Mouse (Mus musculus) hindbrain, embryonic 11.5 days (tissue): ENCODE measurements around the gene Gm10197. TPM values are rescaled to one million over a fixed set of nuclear protein-coding genes. Genes with fewer than 3 reads are reported as not detected.

Source experiments
- ATAC-seq: fragments of 200-750 bp; cut with Nextera tagmentation; 2 replicates; pipeline ENCODE4 v1.8.0; 2017; ENCODE audit warnings: mild to moderate bottlenecking, moderate TSS enrichment, moderate library complexity; ENCODE audit not compliant: low FRiP score
- DNase-seq: peaks from one replicate; pipeline ENCODE4 v3.0.0-alpha.2; 2015; ENCODE audit warnings: low spot score
- H3K27ac ChIP-seq: fragments of 300-500 bp; sonication (generic); 2 replicates; pipeline ENCODE4 v1.5.1; 2014; ENCODE audit warnings: mild to moderate bottlenecking, low read depth, low read length
- H3K27me3 ChIP-seq: fragments of 300-500 bp; sonication (generic); 2 replicates; pipeline ENCODE4 v1.6.1; 2014; ENCODE audit warnings: mild to moderate bottlenecking, low read length, moderate library complexity, mixed read lengths; ENCODE audit not compliant: control insufficient read depth, insufficient read depth
- H3K36me3 ChIP-seq: fragments of 300-500 bp; sonication (generic); 2 replicates; pipeline ENCODE4 v1.6.1; 2014; ENCODE audit warnings: mild to moderate bottlenecking, low read length, moderate library complexity, mixed read lengths; ENCODE audit not compliant: control insufficient read depth, insufficient read depth
- H3K4me1 ChIP-seq: fragments of 300-500 bp; sonication (generic); replicated peaks from 2 replicates; pipeline ENCODE4 v1.6.1; 2014; ENCODE audit warnings: low read length, mixed read lengths; ENCODE audit not compliant: control insufficient read depth, insufficient read depth
- H3K4me2 ChIP-seq: fragments of 300-500 bp; sonication (generic); replicated peaks from 2 replicates; pipeline ENCODE4 v1.6.1; 2014; ENCODE audit warnings: mild to moderate bottlenecking, low read depth, low read length
- H3K4me3 ChIP-seq: fragments of 300-500 bp; sonication (generic); 2 replicates; pipeline ENCODE4 v1.5.1; 2014; ENCODE audit warnings: low read depth, low read length
- H3K9ac ChIP-seq: fragments of 300-500 bp; sonication (generic); 2 replicates; pipeline ENCODE4 v1.6.1; 2014; ENCODE audit warnings: low read depth, low read length
- H3K9me3 ChIP-seq: fragments of 300-500 bp; sonication (generic); 2 replicates; pipeline ENCODE4 v1.6.1; 2016; ENCODE audit warnings: low read length; ENCODE audit not compliant: control insufficient read depth
- WGBS: fragments of 180-500 bp; shearing (Covaris S2); extraction: QIAGEN DNeasy Blood & Tissue Kit; methylation state at CpG from one replicate; pipeline ENCODE4 v1.1.7; 2014; 5-methylcytosine and 5-hydroxymethylcytosine counted together
- polyA plus RNA-seq: library from polyadenylated mRNA; unstranded; fragments of >200 nt; fragmentation: Nextera tagmentation; extraction: Ambion mirVana; gene quantifications from 2 replicates; pipeline ENCODE4 v1.2.1, GENCODE M21; 2014

Gm10197 gene
- polyA plus RNA-seq, 1 experiment from 2014 or later: not detected

DNA sequence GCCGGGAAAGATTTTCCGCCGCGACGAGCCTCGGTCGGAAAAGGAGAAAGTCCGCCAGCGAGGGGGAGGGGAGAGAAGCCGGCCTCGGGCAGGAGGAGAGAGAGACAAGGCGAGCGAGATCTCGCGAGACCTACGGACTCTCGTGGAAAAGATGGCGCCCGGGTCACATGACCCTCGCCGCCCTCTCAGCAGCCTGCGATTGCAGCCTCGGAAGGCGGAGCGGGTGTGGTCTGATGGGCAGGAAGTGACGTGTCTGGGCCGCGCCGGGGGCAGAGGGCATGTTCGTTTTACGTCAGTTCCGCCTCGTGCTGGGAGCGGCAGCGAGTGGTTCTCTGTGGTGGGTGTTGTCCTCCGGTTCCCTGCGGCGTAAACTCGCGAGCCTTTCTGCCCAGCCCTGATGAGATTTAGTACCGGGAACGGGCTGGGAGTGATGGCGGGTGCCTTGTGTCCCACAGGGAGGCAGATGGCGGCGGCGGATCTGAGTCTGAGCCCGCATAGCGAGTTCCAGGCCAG lies 19.0 kb upstream of the Gm10197 start, which contains the start of gene Smndc1:
Gene Smndc1, minus strand, starts transcription at position 84 of the 513 bp plus-strand sequence.
- Histone ChIP-seq H3K4me2 (peak within 1 kb of the TSS; percentile 71), H3K9me3 (no peaks in the 10 kb centered on the region), H3K4me3 (peak within 1 kb of the TSS; percentile 95), H3K36me3 (0 out of 2 replicates have a peak, but pooled peaks cover 2% of the 10 kb centered on the region), H3K9ac (peak within 1 kb of the TSS; percentile 98), H3K4me1 (peaks cover 4% of the 10 kb centered on the region; the same call in 1 of the 2 replicates), H3K27me3 (no peaks in the 10 kb centered on the region), H3K27ac (peak within 1 kb of the TSS; percentile 96)
- WGBS: under 1% methylated on average over 48 of the region's 48 CpGs
- peak; percentile 99 for DNase-seq
- peak; percentile 98 for ATAC-seq

DNA sequence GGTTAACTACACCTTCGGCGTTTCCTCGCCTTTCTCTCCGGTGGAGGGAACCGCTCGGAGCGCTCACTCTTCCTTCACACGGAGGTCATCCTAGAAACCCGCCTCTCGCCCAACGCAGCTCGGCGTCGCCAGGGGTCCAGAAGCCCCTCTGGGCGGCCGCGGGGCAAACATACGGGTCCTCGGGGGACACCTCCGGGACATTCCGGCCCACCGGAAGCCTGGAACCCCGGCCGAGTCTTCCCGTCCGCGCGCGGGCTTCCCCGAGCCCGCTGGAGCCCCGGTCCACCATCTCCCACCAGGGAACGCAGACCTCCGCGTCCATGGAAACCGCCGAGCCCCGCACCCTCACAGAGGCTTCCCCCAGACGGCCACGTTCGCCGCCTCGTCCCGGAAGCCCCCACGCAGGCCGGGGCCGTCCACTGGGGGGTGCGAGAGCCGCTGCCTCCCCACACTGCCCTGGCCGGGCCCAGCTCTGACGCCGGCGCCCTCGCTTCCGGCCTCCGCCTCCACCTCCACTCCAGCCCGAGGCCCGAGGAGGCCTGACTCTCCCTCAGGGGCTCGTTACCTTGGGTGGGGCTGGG lies 18.4 kb upstream of the Gm10197 start:
- 0 out of 2 replicates have a peak, but pooled peaks cover 2% of the 10 kb centered on the region for H3K36me3 ChIP-seq
- no peaks in the 10 kb centered on the region for H3K9me3 ChIP-seq
- DNase-seq: no peak
- ATAC-seq: peak; percentile 94
- peak overlapping the region; percentile 95 for H3K4me3 ChIP-seq
- peak overlapping the region; percentile 57 for H3K4me2 ChIP-seq
- H3K4me1 ChIP-seq: peaks cover 4% of the 10 kb centered on the region; the same call in 1 of the 2 replicates
- peak overlapping the region; percentile 96 for H3K27ac ChIP-seq
- H3K27me3 ChIP-seq: no peaks in the 10 kb centered on the region
- WGBS: under 1% methylated on average over 55 of the region's 59 CpGs
- H3K9ac ChIP-seq: peak overlapping the region; percentile 98

DNA sequence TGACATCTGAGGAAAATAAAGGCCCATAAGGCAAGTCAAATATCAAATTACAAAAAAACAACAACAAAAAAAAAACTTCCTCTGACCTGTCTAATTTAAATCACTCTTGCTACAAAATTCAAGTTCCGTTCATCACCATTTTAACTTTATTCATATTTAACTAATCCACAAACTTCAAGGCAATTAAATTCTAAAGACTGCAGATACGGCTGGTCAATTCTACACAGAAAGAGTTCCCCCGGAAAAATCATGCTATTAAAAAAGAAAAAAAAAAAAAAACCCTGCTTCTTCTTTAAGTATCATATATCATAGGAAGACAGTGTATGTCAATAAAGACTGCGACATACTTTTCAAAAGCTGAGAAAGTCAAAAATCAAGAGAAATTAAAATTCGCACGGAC lies 17.9 kb upstream of the Gm10197 start:
- 30% methylated on average over 6 of the region's 6 CpGs for WGBS
- Histone ChIP-seq H3K4me2 (peak overlapping the region; percentile 57), H3K36me3 (0 out of 2 replicates have a peak, but pooled peaks cover 2% of the 10 kb centered on the region), H3K27me3 (no peaks in the 10 kb centered on the region), H3K4me3 (peak overlapping the region; percentile 95), H3K9ac (peak overlapping the region; percentile 98), H3K4me1 (peaks cover 4% of the 10 kb centered on the region; the same call in 1 of the 2 replicates), H3K27ac (peak overlapping the region; percentile 96; the same call in 1 of the 2 replicates), H3K9me3 (no peaks in the 10 kb centered on the region)
- DNase-seq (no peak), ATAC-seq (no peak)

DNA sequence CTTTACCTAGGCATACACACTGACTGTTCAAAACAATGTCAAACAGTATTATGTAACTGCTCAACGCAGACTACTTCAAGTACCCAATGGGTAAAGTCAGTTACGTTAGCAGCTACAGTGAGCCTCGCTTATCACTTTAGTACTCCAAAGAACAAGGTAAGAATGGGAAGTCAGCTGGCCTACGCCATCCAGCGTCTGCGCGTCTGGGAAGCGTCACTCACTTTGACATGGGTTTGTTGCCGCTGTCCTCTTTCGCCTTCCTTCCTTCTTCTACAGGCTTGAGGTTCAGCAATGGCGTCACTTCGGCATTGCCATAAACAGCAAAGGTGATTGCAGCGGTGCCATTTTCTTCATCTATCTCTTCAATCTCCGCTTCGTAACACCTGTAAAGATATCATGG lies 11.8 kb upstream of the Gm10197 start:
- no peak for ATAC-seq
- H3K27me3 ChIP-seq: no peaks in the 10 kb centered on the region
- H3K9me3 ChIP-seq: no peaks in the 10 kb centered on the region
- no peak overlapping the region for H3K27ac ChIP-seq
- 97% methylated on average over 15 of the region's 15 CpGs for WGBS
- no peak overlapping the region for H3K4me2 ChIP-seq
- H3K4me3 ChIP-seq: no peak overlapping the region
- no peaks in the 10 kb centered on the region for H3K4me1 ChIP-seq
- 0 out of 2 replicates have a peak, but pooled peaks cover 13% of the 10 kb centered on the region for H3K36me3 ChIP-seq
- DNase-seq: no peak
- no peak overlapping the region for H3K9ac ChIP-seq

DNA sequence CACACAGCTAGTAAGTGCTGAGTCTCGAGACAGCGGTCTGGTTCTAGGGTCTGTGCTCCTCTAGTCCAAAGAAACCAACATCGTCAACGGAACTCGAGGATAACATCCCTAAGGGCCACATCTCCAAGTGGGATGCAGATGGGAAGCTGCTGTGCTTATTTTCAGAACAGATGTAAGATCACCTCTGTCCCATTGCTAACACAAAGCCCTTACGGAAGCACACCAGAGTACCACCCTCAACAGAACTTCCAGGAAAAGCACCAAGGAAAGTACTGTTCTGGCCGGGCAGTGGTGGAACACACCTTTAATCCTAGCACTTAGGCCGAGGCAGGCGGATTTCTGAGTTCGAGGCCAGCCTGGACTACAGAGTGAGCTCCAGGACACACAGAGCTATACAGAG lies 6.9 kb upstream of the Gm10197 start:
- ATAC-seq (no peak), DNase-seq (no peak)
- Histone ChIP-seq H3K4me2 (no peak overlapping the region), H3K27me3 (no peaks in the 10 kb centered on the region), H3K27ac (no peak overlapping the region), H3K4me3 (no peak overlapping the region), H3K36me3 (0 out of 2 replicates have a peak, but pooled peaks cover 8% of the 10 kb centered on the region), H3K9ac (no peak overlapping the region), H3K4me1 (no peaks in the 10 kb centered on the region), H3K9me3 (no peaks in the 10 kb centered on the region)
- 93% methylated on average over 10 of the region's 10 CpGs for WGBS

DNA sequence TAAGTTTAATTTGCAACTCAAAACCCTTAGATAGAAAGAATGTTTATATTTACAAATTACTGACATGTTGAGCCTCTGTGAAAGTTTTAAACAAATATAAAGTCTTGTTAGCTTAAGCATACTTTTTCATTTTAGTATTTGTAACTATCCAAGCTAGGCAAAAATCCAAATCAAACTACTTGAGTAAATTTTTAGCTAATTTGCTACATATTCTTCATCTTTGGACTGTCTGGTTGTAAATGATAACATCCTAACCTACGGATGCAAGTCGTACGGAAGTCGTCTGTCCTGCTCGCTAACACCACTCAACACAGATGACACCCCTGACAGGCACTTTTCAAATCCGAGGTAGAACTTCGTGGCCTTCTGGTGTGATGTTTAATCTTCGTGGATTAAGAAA lies 6.1 kb upstream of the Gm10197 start:
- ATAC-seq (no peak), DNase-seq (no peak)
- Histone ChIP-seq H3K9ac (no peak overlapping the region), H3K4me3 (no peak overlapping the region), H3K27me3 (no peaks in the 10 kb centered on the region), H3K4me2 (no peak overlapping the region), H3K4me1 (no peaks in the 10 kb centered on the region), H3K36me3 (0 out of 2 replicates have a peak, but pooled peaks cover 4% of the 10 kb centered on the region), H3K27ac (no peak overlapping the region), H3K9me3 (no peaks in the 10 kb centered on the region)
- 91% methylated on average over 8 of the region's 8 CpGs for WGBS

DNA sequence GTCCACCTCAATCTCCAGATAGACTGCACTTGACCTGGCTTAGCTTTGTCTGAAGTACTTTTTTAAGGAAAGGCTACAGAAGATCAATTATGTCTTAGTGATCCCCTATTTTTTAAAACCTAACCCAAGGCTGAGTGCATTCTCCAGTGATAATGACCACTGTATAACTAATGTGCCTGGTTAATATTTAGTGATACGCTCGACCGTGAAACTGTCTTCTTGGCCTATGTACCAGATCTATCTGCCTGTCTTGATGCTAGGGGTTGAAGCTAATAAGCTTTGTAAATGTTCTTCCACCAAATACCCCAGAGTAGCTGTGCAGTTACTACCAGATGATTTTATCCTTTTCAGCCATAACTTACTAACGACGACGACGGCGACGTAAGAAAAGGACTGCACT lies 4.2 kb upstream of the Gm10197 start:
- Histone ChIP-seq H3K4me1 (no peaks in the 10 kb centered on the region), H3K4me2 (no peak overlapping the region), H3K36me3 (0 out of 2 replicates have a peak, but pooled peaks cover 2% of the 10 kb centered on the region), H3K9ac (no peak overlapping the region), H3K27ac (no peak overlapping the region), H3K27me3 (no peaks in the 10 kb centered on the region), H3K4me3 (no peak overlapping the region), H3K9me3 (no peaks in the 10 kb centered on the region)
- no peak for DNase-seq
- ATAC-seq: no peak
- 91% methylated on average over 9 of the region's 9 CpGs for whole genome bisulfite sequencing

DNA sequence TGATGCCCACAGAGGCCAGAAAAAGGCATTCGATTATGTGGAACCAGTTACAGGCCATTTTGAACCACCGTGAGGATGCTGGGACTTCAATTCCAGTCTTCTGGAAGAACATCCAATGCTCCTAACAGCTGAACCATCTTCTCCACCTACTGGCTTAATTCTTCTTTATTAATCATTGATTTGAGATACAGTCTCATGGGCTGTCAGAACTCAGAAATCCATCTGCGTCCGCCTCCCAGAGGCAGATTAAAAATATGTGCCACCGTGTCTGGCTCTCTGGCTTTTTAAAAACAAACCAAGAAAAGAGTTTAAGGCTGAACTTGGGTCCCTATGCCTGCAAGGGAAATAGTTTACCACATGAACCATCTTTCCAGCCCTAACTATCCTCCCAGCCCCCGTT lies 3.7 kb upstream of the Gm10197 start:
- no peak overlapping the region for H3K4me3 ChIP-seq
- WGBS: 90% methylated on average over 6 of the region's 6 CpGs
- no peak overlapping the region for H3K27ac ChIP-seq
- no peaks in the 10 kb centered on the region for H3K4me1 ChIP-seq
- ATAC-seq (no peak), DNase-seq (no peak)
- H3K9ac ChIP-seq: no peak overlapping the region
- no peaks in the 10 kb centered on the region for H3K27me3 ChIP-seq
- no peak overlapping the region for H3K4me2 ChIP-seq
- no peaks in the 10 kb centered on the region for H3K9me3 ChIP-seq
- 0 out of 2 replicates have a peak, but pooled peaks cover 2% of the 10 kb centered on the region for H3K36me3 ChIP-seq

DNA sequence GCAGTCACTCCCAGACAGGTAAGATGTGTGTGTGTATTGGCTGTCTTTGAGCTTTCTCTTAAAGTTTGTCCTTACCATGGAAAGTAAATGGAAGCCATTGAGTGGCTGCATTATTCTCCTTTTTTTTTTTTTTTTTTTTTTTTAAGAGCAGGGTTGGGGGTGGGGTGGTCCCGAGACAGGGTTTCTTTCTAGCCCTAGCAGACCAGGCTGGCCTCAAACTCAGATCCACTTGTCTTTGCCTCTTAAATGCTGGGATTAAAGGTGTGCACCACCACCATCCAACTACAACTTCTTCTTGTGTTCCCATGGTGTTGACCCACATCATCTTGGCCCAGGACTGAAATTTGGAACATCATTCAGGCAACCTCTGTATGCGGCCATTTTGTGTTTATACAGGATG lies 2.0 kb upstream of the Gm10197 start:
- DNase-seq (no peak), ATAC-seq (no peak)
- Histone ChIP-seq H3K27ac (no peak overlapping the region), H3K36me3 (no peaks in the 10 kb centered on the region), H3K9ac (no peak overlapping the region), H3K9me3 (no peaks in the 10 kb centered on the region), H3K27me3 (no peaks in the 10 kb centered on the region), H3K4me2 (no peak overlapping the region), H3K4me3 (no peak overlapping the region), H3K4me1 (no peaks in the 10 kb centered on the region)
- WGBS: 95% methylated on average over 2 of the region's 2 CpGs
